Comparison of ENCODE assay signal across 8 mouse cellular contexts in genomic region chr19:3581326-3581725, GRCm38 (mm10). TPM values are rescaled to one million over a fixed set of nuclear protein-coding genes. Genes with fewer than 3 reads are reported as not detected.
DNase-seq lines count a peak whose midpoint lies in the region; ATAC-seq and TF ChIP-seq lines count a peak whose summit lies in the region.

No protein-coding gene starts in this region.

- H3K4me3 ChIP-seq in embryonic fibroblast, embryonic 13.5 days (ENCODE audit: insufficient read depth, low read length): no peak overlapping the region

- no peak for TF ChIP-seq POLR2A in embryonic fibroblast, embryonic 13.5 days (IDR thresholded peaks at IDR 0.05; ENCODE audit: low read depth, low read length)

- TF ChIP-seq CTCF in embryonic fibroblast, embryonic 13.5 days (IDR thresholded peaks at IDR 0.05; ENCODE audit: borderline replicate concordance, insufficient read depth, low read length): peak; percentile 48; the same call in 1 of the 2 replicates

- no peak overlapping the region for H3K27ac ChIP-seq in embryonic fibroblast, embryonic 13.5 days (ENCODE audit: insufficient read depth, low read length)

- ATAC-seq in frontal cortex, adult (ENCODE audit: low TSS enrichment): no peak; the same call in 1 of the 2 replicates

- H3K36me3 ChIP-seq in splenic B cell, adult 2 months (ENCODE audit: control insufficient read depth, insufficient read depth, low read length, poor library complexity, severe bottlenecking): no peaks in the 10 kb centered on the region

- H3K4me1 ChIP-seq in embryonic fibroblast, embryonic 13.5 days (ENCODE audit: control insufficient read depth, insufficient read depth, low read length): no peaks in the 10 kb centered on the region

- DNase-seq in frontal cortex, adult 2 months (ENCODE audit: extremely low spot score in 1 of 2, low spot score in 1 of 2): peak; percentile 47 to 83
- peak; percentile 78 for DNase-seq in 3T3-L1 (ENCODE audit: low read depth, low spot score)
- peak; percentile 68 for DNase-seq in adrenal gland, adult 2 months
- peak; percentile 44 for DNase-seq in layer of hippocampus, adult 9-10 months (ENCODE audit: low spot score)
- peak; percentile 60 to 75 for DNase-seq in lung, postnatal 4 days
- DNase-seq in splenic B cell, adult 2 months (ENCODE audit: low read depth, low spot score): peak; percentile 68

- no peaks in the 10 kb centered on the region for H3K27me3 ChIP-seq in splenic B cell, adult 2 months (ENCODE audit: control insufficient read depth, insufficient read depth, low read length, poor library complexity, severe bottlenecking)

RNA-seq across cellular contexts. Expression of gene Ppp6r3, which starts 5.8 kb away (rescaled TPM):
- 85.6 and 88.1 TPM in 2 replicates for polyA plus RNA-seq in frontal cortex, adult 2 months (2012; rRNA removed)
- 100 to 1,000 TPM in 1 of 2 experiments, 10 to 100 TPM in 1; 83.9 to 117 TPM for total RNA-seq in adrenal gland, adult 2 months (2021)
- polyA plus RNA-seq in adrenal gland, adult 2 months (2012; rRNA removed): 43.9 and 55.9 TPM in 2 replicates
- 63.6 and 69.4 TPM in 2 replicates for polyA plus RNA-seq in embryonic fibroblast, embryonic 13.5 days (2011; ENCODE audit: insufficient read length, low read depth, missing spikeins)
